Mouse (Mus musculus): ENCODE measurements around the gene Gm11361.
A peak's percentile ranks its signal among the peaks of the same experiment; 100 is the strongest.

The Gm11361 gene

GRCm38 (mm10) chr13:28257228-28257627 is at the start of gene Gm11361:
Gene Gm11361, plus strand, starts transcription at chr13:28257528.
- no peak for DNase-seq (ENCODE audit: low read depth, low spot score)

GRCm38 (mm10) chr13:28264399-28264798 is 7.1 kb downstream of the Gm11361 start:
- DNase-seq (ENCODE audit: low read depth, low spot score), result no peak

GRCm38 (mm10) chr13:28287368-28287767 is 30.0 kb downstream of the Gm11361 start:
- no peak for DNase-seq (ENCODE audit: low read depth, low spot score)

GRCm38 (mm10) chr13:28294272-28294671 is 36.9 kb downstream of the Gm11361 start:
- DNase-seq (ENCODE audit: low read depth, low spot score), result peak; percentile 17

- peak; percentile 59 for DNase-seq (ENCODE audit: low read depth, low spot score)
These were observed 37.5 kb downstream of the Gm11361 start for GRCm38 (mm10) chr13:28294757-28295361.

- DNase-seq (ENCODE audit: low read depth, low spot score), result peak; percentile 43
These were observed 38.2 kb downstream of the Gm11361 start for GRCm38 (mm10) chr13:28295492-28295891.

GRCm38 (mm10) chr13:28297098-28297497 is 39.8 kb downstream of the Gm11361 start:
- no peak for DNase-seq (ENCODE audit: low read depth, low spot score)

GRCm38 (mm10) chr13:28297577-28297976 is 40.2 kb downstream of the Gm11361 start:
- no peak for DNase-seq (ENCODE audit: low read depth, low spot score)
